Mouse (Mus musculus) heart, adult 11 months (tissue): ENCODE measurements around the gene Zfp791.
"Not testable (repeated sequence)": the region's sequence is repeated elsewhere in the genome, so short reads cannot be mapped to it uniquely, and the experiment has no call there.

ENCODE experiments used
- DNase-seq: peaks from one replicate; pipeline ENCODE4 v3.0.0; 2022

Zfp791 gene

DNA sequence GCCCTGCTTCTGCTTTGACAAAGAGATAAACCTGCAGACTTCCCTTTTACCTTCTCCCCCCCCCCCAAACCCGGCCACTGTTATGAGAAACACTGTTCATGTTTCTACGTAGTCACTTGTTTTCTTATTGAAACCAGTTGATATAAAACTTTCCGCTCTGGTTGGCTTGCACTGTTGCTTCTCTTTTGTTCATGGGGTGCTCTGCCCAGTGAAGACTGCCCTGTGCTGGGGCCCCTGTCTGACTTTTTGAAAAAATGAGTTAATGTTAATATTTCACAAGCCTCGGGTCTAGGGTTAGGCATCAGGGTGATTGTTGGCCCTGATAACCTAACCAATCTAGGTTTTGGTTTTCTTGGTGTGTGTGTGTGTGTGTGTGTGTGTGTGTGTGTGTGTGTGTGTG lies 40.7 kb downstream of the Zfp791 start:
- DNase-seq = not testable (repeated sequence)

DNA sequence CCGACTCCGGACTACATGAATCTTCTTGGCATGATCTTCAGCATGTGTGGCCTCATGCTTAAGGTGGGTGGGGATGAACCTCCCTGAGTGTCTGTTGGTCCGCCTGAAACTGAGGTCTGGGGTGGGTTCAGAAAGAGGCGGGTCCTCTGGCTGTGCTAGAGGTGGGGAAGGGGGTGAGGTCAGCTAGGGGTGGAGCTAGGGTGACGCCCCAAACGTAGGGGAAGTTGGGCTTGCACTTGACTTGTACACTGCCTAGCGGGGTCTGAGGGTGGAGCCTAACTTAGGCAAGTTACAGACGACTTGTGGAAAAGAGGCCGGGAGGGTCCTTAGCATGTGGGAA lies 41.7 kb downstream of the Zfp791 start, which contains the start of gene Wdr83:
Gene Wdr83, minus strand, starts transcription at position 91 of the 340 bp plus-strand sequence.
- DNase-seq = peak; percentile 97

DNA sequence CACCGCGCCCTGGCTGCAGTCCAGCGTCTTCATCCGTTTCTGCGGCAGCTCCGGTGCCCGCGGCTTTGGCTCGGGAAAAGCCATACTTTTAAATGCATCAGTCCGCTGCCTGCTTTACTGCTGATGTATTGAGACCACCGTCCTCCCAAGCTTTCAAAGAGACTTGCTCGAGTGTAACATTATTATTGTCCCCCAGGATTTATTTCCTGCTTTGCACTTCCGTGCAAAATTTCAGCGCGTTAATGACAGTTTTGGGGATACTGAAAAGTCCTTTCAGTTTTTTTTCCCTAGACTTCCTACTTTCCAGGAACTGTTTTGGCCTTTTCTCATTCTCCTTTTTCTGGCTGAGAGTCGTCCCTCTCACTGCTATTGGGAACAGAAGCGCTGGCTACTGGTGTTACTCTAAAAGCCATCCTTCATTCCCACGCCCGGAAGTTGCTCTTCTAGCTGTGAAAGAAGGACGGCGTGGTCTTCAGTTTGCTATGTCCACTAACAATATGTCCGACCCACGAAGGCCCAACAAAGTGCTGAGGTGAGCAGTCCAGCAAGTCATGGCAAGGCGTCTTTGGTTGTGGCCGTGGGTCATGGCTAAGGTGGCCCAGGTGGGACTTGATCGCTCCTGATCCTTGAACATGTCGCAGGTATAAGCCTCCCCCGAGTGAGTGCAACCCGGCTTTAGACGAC lies 42.2 kb downstream of the Zfp791 start, which contains the start of gene Wdr83os:
Gene Wdr83os, plus strand, starts transcription at position 209 of the 684 bp plus-strand sequence.
- DNase-seq = no peak

DNA sequence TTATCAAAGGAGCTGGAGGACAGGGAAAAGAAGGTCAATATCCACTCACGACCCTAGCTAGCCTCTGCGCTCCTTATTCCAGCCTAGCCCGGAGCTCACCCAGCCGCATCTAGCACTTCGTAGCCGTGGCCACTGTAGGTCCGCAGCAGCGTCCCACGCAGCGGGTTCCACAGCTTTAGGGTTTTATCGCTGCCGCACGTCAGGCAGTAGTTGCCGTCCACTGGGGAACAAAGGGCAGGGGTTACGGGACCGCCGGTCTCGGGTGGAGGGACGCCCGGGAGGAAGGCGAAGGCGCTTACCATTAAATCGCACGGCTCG lies 42.7 kb downstream of the Zfp791 start:
- peak; percentile 94 for DNase-seq

DNA sequence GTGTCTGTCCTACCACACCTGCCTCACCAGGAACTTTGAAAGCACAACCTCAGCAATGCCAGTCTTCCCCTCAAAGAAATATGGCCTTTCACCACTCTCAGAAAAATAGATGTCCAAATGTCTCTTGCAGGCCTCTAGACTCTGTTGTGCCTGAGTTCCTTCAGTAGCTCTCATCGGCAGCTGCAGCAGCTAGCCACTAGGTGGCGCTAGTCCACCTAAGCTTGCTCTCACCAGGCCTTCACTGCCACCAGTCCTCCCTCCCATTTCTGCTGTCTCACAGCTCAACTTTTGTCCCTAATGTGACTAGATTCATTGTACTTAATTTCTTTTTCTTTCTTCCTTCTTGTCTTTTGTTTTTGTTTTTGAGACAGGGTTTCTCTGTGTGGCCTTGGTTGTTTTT lies 45.9 kb downstream of the Zfp791 start:
- peak; percentile 95 for DNase-seq

DNA sequence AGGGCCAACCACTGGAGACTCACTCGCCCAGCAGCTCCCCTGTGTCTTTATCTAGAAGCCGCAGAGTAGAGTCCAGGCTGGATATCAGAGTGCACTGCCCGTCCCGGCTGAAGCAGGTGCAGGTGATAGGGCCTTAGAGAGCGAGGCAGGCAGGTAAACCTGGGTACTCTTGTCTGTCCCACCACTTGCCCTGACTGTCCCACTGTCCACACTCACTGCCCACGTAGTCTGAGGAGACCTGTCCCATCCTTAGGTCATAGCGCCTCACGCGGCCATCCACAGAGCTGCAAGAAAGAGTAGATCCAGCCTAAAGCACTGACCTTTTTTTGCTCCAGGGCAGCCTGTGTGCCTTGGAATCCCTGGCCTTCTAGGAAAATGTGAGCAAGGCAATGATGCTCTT lies 46.9 kb downstream of the Zfp791 start:
- DNase-seq = peak; percentile 92

DNA sequence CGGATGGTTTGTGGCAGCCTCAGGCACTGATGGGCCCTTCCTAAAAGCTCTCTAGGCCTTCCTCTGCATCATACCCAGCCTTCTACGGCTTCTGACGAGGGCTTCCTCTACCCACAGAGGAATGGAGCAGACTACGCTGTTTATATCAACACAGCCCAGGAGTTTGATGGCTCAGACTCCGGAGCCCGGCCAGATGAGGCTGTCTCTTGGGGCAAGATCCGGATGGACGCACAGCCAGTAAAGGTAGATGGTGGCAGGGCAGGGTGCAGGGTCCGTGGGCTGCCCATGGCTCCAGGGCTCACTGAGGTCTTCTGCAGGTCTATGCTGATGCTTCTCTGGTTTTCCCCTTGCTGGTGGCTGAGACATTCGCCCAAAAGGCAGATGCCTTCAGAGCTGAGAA lies 48.3 kb downstream of the Zfp791 start:
- no peak for DNase-seq

DNA sequence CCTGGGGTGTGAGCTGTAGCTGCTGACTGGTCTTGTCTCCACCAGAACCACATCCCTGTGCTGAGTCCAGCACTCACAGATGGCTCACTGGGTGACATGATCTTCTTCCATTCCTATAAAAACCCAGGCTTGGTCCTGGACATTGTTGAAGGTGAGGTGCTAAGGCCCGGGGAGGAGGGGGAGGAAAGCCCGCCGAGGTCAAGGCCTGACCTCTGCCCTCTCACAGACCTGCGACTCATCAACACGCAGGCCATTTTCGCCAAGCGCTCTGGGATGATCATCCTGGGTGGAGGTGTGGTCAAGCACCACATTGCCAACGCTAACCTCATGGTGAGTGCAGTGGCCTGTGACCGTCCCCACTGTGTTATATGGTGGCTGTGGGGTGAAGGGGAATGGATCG lies 48.7 kb downstream of the Zfp791 start:
- peak; percentile 91 for DNase-seq

DNA sequence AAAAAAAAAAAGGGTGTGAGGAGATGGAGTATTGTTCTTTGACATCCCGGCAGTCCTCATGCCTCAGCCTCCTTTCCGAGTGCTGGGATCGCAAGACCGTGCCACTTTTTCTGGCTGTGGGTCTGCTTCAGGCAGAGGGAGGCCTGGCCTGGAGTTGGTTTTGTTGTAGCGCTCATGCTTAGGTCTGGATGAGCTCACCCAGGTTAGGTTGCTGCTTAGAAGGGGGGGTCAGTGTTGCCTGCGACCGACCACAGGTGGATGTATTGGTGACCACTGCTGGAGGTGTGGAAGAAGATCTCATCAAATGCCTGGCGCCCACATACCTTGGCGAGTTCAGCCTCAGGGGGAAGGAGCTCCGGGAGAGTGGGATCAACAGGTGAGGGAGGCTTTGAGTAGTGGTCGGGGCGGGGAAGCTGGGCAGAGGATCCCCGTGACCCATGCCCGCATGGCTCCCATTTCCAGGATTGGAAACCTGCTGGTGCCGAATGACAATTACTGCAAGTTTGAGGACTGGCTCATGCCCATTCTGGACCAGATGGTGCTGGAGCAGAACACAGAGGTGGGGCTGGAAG lies 49.8 kb downstream of the Zfp791 start:
- DNase-seq = peak; percentile 94

DNA sequence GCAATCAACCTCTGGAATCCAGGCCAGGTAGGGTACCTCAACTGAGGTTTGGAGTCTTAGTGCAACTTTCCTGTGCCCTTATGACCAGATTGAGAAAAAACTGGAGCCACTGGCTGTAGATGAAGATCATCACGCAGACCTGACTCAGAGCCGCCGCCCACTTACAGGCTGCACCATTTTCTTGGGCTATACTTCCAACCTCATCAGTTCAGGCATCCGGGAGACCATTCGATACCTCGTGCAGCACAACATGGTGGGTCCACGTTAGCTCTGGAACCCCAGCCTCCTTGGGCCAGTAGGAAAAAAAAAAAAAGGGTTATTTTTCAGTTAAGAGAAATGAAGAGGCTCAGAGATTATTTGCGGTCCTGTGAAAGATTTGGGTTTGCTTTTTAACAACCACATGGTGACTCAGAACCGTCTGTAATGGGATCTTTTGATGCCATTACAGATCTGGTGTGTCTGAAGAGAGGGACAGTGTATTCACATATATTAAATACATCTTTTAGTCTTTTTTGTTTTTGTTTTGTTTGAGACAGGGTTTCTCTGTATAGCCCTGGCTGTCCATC lies 50.4 kb downstream of the Zfp791 start:
- no peak for DNase-seq

DNA sequence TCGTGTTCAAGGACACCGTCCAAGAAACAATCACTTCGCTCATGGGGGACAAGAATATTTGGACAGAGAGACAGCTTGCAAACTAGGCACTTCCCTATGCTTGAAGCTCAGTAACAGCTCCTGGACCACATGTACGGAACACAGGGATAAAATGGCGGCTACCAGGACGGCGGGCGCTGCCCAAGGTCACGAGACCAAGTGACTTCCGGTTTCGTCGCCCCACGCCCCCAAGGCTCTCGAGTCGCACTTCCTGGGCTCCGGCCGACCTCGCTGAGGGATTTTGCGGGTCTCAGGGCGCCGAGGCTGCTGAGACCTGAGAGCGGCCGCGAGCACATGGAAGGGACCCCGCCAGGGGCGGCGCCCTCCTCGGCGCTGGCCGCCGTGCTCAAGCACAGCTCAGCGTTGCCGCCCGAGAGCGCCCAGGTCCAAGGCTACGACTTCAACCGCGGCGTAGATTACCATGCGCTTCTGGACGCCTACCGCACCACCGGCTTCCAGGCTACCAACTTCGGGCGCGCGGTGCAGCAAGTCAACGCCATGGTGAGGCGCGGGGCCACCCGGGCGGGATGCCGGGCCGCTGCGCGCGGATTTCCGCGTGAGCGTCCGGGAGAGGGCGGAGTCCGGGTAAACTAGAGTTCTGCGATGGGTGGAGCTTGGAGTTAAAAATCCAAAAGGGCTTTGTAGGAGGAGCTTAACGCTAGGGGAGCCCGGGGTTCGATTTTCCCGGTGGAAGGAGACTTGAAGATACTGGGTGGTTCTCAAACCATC lies 51.2 kb downstream of the Zfp791 start, which contains the start of gene Dhps:
Gene Dhps, plus strand, starts transcription at position 244 of the 768 bp plus-strand sequence.
- peak; percentile 99 for DNase-seq

DNA sequence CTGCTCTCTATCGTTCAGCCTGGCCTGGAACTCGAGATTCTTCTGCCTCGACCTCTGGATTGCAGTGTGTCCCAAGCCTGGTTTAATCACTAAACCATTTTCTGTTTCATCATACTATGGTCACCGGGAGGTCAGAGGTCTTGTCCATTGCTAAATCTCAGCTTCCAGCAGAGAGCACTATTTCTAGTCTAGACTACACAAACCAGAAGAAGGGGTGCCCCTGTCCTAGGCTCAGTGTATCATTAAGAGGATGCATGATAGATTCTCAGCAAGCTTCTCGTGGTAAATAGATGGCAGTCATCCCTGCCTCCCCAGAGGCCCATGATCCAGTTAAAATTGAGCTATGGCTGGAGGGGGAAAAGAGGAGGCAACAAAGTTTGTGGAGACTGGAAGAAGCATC lies 51.9 kb downstream of the Zfp791 start:
- no peak for DNase-seq

DNA sequence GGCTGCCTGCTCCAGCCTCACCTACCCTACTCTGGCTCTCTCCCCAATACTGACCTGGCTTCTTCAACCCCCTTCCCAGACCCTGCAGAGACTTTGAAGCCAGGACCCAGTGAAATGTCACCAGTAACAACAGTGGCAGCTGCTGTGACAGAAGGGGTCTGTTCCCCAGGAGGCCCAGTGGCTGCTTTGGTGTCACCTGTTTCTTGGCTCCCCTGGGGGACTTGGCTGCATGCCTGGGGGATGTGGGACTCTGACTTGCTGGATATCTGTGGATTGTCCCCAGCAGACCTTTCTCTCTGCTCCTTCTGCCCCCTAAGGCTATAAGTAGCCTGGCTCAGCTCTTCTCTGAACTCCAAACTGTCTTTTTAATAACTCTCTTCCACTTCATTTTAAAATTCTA lies 54.9 kb downstream of the Zfp791 start, which contains the start of gene Gm5741:
Gene Gm5741, minus strand, starts transcription at position 1 of the 400 bp plus-strand sequence.
- no peak for DNase-seq

DNA sequence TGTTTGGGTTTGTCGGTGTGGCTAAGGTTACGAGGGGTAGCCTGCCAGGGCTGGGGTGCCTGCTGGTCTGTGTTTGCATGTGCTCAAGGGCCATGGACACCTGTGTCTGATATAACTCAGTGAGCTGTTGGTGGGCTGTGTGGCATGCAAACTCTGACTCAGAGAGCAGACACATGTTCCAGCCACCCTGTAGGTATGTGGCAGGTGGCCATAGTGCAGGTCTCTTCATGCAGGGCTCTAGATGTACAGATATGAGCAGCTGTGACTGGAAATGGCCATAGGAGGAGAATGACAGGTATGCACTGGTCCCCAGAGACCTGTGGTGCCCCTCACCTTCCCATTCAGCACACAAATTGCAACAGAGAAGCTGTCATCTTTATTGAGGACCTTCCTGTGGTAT lies 55.7 kb downstream of the Zfp791 start:
- DNase-seq = no peak

DNA sequence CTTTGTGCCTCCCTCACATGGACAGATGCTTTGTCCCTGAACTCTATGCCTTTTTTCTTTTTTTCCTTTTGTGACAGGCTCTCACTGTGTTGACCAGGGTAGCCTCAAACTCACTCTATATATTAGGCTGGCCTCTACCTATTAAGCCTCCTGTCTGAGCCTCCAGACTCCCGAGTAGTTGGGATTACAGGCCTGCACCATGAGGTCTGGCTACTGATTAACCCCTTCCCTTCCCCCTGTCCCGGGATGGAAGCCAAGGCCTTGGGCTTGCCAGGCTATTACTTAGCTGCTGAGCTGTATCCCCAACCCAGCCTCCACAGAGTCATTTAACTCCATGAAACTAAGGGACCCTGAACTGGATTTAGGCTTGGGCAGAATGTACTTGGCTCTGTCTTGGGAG lies 57.7 kb downstream of the Zfp791 start:
- DNase-seq = no peak

DNA sequence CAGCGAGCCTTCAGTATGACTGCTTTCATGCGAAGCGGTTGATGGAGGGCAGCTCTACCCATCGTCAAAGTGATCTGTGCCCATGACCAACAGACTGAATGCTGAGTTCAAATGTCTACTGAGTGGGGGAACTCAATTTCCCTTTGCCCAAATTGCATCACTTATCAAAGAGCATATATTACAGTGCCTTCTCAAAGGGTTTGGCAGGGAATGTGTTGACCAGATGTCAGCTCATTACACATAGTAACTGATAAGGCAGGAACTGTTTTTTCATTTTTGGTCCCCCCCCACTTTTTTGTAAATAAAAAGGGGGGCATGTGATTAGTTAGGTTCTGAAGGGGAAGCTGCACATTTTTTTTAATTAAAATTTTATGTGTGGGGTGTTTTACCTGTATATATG lies 60.3 kb downstream of the Zfp791 start:
- DNase-seq = no peak

DNA sequence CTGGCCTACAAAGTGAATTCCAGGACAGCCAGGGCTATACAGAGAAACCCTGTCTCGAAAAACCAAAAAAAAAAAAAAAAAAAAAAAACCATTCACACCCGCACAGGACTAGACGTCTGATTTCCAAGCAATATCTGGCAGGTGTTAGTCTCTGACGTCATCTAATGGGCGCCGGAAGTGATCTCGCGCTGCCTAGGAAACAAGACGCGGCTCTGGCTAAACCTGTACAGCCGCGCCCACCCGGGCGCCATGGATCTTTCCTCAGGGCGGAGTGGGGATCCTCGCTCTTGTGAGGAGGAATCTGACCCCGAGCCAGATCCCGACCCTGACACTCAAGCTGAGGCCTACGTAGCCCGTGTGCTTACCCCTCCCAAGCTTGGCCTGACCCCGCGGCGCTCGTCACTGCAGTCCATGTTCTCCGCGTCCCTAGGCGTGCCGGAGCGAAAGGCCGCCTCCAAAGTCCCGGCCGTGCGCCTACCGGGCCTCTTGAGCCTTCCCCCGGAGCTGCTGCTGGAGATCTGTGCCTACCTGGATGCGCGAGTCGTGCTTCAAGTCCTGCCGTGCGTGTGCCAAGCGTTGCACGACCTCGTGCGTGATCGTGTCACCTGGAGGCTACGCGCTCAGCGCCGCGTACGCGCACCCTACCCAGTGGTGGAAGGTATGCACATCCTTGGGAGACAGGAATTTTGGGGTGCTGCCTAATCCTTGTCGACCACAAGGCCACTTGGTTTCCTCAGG lies 62.8 kb downstream of the Zfp791 start, which contains the start of gene Fbxw9:
Gene Fbxw9, plus strand, starts transcription at position 177 of the 738 bp plus-strand sequence.
- DNase-seq = peak; percentile 99
